Mouse (Mus musculus) adrenal gland, adult 2 months (tissue): ENCODE results near the gene Pkm. TPM values are rescaled to one million over a fixed set of nuclear protein-coding genes. Genes with fewer than 3 reads are reported as not detected.
A peak's percentile ranks its signal among the peaks of the same experiment; 100 is the strongest.

Experiments
- DNase-seq: peaks from one replicate; pipeline ENCODE4 v3.0.0; 2021
- long read RNA-seq: library from polyadenylated mRNA; stranded (forward); transcript quantifications from one replicate; pipeline ENCODE4 v2.0.0, GENCODE M21; 2021
- polyA plus RNA-seq: library from polyadenylated mRNA; depleted of rRNA; stranded (reverse); fragments of >200 nt; gene quantifications from 2 replicates; pipeline ENCODE4 v1.2.3, GENCODE M21; 2012; rRNA removed
- total RNA-seq, 2 experiments: library from RNA; stranded (reverse); gene quantifications; 2 replicates each; pipeline ENCODE4 v1.2.3; 2021

Gene Pkm
- total RNA-seq, result 100 to 1,000 TPM; 766 to 872 TPM
- 1,274 and 1,388 TPM in 2 replicates for polyA plus RNA-seq
- long read RNA-seq, transcript Pkm-202 (11 exons, 2,041 nt), result minor isoform, 226 of 1,072 reads
- long read RNA-seq, transcript Pkm-201 (11 exons, 2,432 nt), result major isoform, 737 of 1,072 reads
- long read RNA-seq, partial matches to known transcripts, result 71 of 1,072 reads
- long read RNA-seq, other reads (novel, unspliced or antisense), result 38 of 1,072 reads

DNA sequence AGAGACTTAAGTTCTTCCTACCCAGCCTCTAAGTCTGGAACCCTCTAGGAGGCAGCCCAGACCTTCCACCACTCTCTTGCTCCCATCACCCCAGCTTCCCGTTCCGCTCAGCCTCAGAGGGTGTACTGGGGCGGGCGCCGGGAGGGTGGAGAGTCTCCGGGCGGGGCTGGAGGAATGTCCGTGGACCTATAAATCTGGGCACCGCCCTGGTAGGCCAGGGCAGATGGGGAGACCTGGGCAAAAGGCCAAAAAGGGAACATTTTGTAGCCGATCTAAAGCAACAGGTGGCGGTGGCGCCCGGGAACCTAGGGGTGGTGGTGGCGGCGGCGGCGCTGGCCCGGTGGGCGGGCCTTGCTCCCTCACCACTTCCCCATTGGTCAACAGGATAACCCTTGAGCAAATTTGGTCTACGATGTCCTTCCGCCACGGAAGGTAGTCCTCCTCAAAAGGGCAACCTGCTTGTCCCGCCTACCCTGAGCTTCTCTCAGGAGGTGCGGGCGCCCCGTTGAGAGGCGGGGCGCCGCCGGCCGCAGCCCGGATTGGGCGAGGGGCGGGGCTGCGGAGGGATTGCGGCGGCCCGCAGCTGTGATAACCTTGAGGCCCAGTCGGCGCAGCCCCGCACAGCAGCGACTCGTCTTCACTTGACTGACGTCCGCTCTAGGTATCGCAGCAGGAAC, at the start of gene Pkm:
TSS of gene Pkm (plus strand) at position 411 of the 677 bp plus-strand sequence.
- DNase-seq, result peak; percentile 98

- DNase-seq, result no peak
Measured at GRCm38 (mm10) chr9:59610950-59611349, 45.2 kb upstream of the Pkm start.

DNA sequence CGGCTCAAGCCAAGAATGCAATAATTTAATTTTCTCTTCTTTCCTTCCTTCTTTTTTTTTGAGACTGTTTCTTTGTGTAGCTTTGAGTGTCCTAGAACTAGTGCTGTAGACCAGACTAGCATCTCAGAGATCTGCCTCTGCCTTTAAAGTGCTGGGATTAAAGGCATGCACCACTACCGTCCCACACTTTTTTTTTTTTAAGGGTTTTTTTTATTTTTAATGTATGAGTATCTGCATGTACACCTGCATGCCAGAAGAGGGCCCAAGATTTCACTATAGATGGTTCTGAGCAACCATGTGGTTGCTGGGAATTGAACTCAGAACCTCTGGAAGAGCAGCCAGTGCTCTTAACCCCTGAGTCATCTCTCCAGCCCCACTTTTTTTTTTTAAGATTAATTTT, 40.4 kb upstream of the Pkm start:
- DNase-seq, result no peak

DNA sequence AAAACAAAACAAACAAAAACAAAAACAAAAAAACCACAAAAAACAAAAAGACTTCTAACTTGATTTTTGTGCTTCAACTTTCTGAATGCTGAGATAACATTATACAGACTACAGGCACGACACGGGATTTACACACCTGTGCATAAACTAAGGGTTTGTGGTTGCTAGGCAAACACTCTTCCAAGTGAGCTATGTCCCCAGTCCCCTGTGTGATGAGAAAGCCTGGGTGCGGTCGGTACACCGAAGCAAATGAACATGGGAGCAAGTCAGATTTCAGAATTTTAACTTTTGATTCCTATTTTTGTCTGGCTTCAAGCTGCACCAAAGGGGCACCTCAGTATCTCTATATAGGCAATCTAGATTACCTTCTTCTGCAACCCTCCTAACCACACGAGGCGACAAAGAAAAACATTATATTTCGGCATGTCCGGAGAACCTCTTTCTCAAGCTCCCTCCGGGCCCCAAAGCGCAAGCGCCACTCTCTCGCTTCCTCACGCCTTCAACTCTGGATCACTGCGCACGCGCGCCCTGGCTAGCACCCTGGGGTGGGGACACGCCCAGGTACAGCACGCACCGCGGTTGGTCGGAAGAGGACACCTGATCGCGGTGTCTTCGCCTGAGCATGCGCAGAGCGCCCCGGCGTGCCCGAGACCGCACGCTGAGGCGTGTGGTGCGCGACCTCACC, 39.4 kb upstream of the Pkm start, which contains the start of gene Parp6:
TSS of gene Parp6 (plus strand) at position 663 of the 685 bp plus-strand sequence.
- peak; percentile 100 for DNase-seq

DNA sequence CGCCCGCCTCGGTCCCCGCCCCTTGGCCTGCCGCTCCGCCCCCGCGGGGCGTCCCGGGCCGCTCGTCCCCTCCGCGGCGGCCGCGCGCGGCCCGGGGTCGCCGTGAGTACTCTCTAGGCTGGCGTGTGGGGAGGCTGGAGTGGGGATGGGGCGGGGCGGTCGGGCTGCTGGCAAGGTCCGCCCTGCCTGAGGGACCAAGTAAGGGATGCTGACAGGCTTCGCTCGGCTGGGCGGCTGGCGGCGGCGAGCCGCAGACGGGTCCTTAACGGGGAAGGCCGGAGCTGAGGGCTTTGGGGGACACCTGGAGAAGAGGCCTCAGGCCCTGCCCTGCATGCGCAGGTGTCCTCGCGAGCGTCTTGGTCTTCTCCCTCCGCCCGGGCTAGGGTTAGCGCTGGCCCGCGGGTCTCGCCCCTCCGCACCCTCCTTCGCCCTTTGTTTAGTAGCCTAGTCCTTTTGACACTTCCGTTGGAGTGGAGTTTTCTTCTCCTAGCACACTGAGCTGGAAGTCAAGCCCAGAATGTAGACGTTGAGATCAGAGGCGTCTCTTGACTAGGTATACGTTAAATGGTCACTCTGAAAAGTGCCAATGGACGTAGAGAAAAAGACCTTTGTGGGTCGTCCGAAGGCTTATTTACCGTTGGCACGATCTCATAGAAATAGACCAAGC, 38.7 kb upstream of the Pkm start:
- no peak for DNase-seq

- no peak for DNase-seq
Measured at GRCm38 (mm10) chr9:59638372-59638771, 17.8 kb upstream of the Pkm start.

- no peak for DNase-seq
Measured at GRCm38 (mm10) chr9:59639936-59640335, 16.2 kb upstream of the Pkm start.

DNA sequence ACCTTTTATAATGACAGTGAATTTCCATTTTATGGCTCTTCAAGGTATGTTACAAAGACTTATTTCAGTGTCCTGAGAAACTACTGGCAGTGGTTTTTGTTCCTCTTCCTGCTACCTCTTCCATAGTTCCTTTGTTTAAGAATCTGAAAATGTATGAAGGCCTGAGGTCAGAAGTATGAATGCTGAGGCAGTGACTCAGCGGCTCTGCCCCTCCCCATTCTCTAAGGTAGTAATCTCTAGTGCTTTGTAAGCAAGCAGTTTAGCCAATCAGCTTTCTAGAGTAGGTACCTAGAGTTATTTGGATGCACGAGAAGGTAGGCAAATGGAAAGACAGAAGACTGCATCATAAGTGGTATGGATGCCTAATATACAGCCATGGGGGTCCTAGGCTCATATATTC, 14.8 kb upstream of the Pkm start:
- DNase-seq, result no peak

GRCm38 (mm10) chr9:59649911-59650310, 6.3 kb upstream of the Pkm start:
- DNase-seq, result no peak

DNA sequence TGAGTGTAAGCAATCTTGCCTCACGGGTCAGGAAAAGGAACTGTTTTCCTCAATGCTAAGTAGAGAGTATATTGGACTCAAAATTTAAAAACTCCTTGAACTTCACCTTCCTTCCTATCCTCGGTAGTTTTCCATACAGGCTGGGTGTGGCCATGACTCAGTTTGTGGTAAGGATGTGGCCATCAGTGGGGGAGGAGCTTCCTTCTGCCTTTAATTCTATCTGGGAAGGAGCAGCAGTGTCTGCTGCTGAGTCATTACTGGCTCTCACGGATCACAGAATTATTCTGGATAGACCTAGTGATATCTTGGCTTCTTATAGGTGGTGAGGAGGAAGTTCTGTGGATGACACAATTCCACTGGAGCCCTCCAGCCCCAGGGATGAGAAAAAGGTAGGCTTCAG, 2.8 kb upstream of the Pkm start:
- DNase-seq, result peak; percentile 86

GRCm38 (mm10) chr9:59654450-59654983, 1.7 kb upstream of the Pkm start:
- DNase-seq, result no peak

DNA sequence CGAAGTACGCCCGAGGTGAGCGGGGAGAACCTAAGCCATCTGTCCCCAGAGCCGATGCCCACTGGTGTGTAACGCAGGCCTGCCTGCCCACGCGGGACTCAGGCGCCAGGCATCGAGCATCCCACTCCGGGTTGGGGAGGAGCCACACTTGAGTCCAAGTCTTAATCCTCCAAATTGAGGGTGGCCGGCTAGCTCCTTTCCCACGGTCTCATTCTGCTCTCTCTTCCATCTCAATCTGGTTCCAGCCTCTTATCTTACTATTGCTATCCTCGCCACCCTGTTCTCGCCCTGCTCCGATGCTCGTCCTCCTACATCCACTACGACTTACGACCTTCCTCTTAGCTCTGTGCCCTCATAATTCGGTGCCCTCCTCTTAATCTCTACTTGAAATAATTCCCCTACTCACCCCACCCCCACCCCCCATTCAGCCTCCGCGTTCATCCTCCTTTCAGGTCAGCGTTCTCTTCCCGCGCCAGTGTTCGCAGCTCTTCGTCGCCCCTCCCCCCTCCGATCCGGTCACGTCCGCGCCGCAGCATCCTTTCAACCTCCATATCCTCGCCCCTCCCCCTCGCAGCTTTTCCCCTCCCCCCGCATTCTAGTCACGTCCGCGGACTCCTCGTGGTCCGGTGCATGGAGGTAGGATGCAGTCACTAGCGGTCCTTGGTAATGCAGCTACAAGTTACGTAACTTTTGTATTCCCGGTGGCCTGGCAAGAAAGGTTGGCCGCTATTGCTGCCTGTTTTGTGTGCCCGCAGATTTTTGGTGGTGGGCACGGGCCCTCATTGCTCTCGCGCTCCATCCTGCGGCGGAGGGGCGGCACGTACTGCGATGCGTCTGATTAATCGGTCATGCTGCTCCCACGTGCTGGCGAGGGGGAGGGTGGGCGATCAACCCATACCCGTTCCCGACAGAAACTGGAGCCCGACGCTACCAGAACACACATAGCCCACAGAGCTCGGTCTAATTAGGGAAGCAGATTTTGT, 758 bp downstream of the Pkm start:
- peak; percentile 76 for DNase-seq

DNA sequence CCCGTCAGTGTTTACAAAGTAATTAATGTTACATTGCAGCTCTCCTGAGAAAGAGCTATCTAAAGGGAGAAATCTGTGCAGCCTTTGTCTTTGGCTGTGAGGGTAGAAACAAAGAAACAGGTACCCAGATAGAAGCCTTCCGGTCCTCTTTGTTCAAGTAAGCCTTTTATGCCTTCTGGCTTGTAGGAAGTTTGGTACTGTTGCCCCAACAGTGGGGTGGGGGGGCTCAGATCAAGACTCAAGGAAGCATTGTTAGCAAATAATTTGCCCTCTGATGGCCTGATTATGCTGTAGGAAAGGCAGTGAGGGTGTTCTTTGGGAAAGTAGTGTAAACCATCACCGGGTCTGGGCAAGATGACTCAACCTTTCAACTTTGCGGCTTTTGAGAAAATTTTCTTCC, 2.0 kb downstream of the Pkm start:
- no peak for DNase-seq

GRCm38 (mm10) chr9:59659036-59660026, 3.2 kb downstream of the Pkm start:
- peak; percentile 80 for DNase-seq

GRCm38 (mm10) chr9:59660421-59660820, 4.3 kb downstream of the Pkm start:
- peak; percentile 66 for DNase-seq

DNA sequence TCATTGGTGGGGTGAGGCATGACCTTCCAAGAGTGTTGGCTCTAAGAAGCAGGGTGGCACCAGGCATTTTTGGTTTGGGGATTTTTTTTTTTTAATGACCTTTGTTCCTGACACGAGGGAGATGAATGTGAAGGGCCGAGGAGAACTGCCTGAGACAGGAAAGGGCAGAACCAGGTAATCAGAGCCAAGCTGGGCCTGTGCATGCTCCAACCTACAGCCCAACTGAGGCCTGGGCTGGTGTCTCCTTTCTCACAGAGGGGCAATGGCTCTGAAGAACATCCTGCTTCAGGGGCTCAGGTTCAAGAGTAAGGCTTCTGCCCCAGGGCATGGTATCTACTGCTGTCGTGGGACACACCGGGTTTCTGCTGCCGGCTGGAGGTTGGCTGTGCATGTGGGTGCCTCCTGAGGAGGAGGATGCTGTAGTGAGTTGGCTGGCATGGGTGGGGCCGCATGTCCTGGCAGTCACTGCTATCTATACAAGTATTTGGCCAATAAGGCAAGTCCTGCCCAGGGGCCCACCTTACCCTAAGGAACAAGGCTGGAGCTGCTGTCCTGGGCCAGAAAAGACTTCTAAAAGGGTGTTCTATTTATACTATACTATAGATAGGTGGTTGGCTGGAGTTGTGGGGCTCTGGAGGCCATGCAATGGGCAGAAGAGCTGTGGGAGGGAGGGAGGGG, 5.3 kb downstream of the Pkm start:
- no peak for DNase-seq

DNA sequence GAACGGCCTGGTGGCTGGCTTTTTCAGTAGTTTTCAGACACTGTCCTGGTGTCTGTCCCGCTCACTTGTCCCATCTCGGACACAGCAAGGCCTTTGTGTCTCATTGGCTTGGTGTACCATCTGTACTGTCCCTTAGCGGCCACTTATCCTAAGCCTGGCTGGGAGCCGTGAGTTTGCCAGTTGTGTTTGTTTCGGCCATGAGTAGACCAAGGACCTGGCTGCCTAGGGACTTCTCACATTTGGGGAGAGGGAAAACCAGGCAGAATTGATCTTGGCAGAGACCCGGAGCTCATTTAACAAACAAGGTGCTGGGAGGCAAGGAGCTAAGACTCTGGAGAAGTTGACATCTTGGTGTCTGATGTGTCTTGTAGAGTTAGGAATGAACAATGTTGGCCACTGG, 7.1 kb downstream of the Pkm start:
- no peak for DNase-seq

- no peak for DNase-seq
Measured at GRCm38 (mm10) chr9:59663957-59664356, 7.8 kb downstream of the Pkm start.

DNA sequence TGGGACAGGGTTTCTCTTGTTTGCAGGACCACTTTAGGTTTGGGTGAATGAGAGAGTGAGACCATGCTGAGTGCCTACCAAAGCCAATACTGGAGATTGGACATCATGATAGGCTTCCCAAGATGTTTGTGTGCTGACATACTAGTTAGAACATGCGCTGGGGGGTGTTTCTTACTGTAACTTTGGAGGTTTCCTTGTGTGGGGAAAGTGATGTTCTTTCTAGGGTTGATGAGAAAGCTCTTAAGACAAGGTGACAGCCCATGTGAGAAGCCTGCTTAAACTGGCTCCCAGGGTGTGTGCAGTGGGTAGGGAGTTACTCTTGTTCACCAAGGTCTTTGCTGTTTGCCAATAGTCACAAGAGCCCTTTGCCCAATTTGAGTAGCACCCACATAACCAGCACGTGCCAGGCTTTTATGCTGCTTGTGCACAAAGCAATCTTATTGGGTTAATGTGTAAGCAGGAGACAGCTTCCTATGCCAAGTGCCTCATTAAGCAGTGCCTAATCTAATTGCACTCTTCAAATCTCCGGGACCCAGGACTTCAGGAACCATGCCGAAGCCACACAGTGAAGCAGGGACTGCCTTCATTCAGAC, 8.6 kb downstream of the Pkm start:
- DNase-seq, result no peak
